Mouse (Mus musculus): Measurements from ENCODE around the gene Oscp1. TPM values are rescaled to one million over a fixed set of nuclear protein-coding genes. Genes with fewer than 3 reads are reported as not detected.

Oscp1 gene
- total and polyA plus RNA-seq, 3 experiments: 3.9 to 6.7 (median 5.0) TPM

DNA sequence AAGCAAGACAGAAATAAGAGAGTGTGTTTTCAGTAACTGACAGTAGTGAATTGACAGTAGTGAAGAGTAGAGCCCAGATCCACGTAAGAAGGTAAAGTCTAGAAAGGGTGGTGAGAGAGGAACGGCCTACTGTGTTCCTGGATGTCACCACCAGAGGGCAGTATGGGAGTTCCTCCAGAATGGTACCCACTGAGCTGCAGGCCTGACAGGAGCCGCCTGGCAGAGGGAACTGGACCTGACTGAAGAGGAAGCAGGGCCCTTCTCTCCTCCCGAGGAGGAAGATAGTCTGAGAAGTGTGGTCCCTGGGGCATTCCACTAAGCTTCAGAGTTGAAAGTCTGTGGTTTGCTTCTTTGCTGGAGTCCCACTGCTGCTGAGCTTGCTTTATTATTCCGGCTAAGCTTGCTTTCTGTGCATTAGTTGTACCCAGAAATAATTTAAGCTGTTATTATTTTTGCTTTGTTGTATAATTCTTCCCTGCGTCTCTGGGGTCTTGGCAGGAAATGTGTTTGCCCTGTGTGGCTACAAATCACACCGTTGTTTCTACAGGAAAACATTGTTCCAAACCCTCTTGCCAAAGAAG lies 27.7 kb downstream of the Oscp1 start:
- TF ChIP-seq CHD2 (IDR thresholded peaks at IDR 0.05; ENCODE audit: low read length) (no peak), TCF12 (IDR thresholded peaks at IDR 0.05; ENCODE audit: low read depth, low read length) (peak; percentile 11; the same call in 1 of the 2 replicates), MAZ (IDR thresholded peaks at IDR 0.05; ENCODE audit: low read depth, low read length) (no peak), GABPA (IDR thresholded peaks at IDR 0.05; ENCODE audit: insufficient replicate concordance, low read depth, low read length) (no peak), IRF4 (IDR thresholded peaks at IDR 0.05; ENCODE audit: low read depth, low read length) (peak; percentile 71; the same call in 1 of the 2 replicates), NELFE (IDR thresholded peaks at IDR 0.05; ENCODE audit: low read depth, low read length) (0 out of 2 replicates have a peak, but pooled peaks have one; percentile 18), USF2 (conservative IDR thresholded peaks at IDR 0.05; ENCODE audit: low read depth, low read length) (no peak), ZMIZ1 (IDR thresholded peaks at IDR 0.05; ENCODE audit: low read depth, low read length) (no peak), HCFC1 (IDR thresholded peaks at IDR 0.05; ENCODE audit: low read depth, low read length) (no peak), RCOR1 (conservative IDR thresholded peaks at IDR 0.05; ENCODE audit: low read depth, low read length) (no peak), ZC3H11A (IDR thresholded peaks at IDR 0.05; ENCODE audit: low read depth, low read length) (peak; percentile 82), SMC3 (IDR thresholded peaks at IDR 0.05; ENCODE audit: low read depth, low read length) (peak; percentile 98), MAFK (IDR thresholded peaks at IDR 0.05; ENCODE audit: insufficient replicate concordance, low read length) (peak; percentile 69), ETS1 (conservative IDR thresholded peaks at IDR 0.05; ENCODE audit: low read depth, low read length) (peak; percentile 30; the same call in 1 of the 2 replicates), POLR2A (IDR thresholded peaks at IDR 0.05; ENCODE audit: low read depth, low read length) (0 out of 2 replicates have a peak, but pooled peaks have one; percentile 21), CTCF (conservative IDR thresholded peaks at IDR 0.05 in 1 of 2, IDR thresholded peaks at IDR 0.05 in 1 of 2; ENCODE audit: low read depth in 2 of 2, low read length in 2 of 2) (peak; percentile 75 to 97), MYC (IDR thresholded peaks at IDR 0.05; ENCODE audit: low read depth, low read length) (no peak; the same call in 1 of the 2 replicates), ELF1 (IDR thresholded peaks at IDR 0.05; ENCODE audit: low read depth, low read length) (peak; percentile 61), MEF2A (IDR thresholded peaks at IDR 0.05; ENCODE audit: borderline replicate concordance, low read depth, low read length) (peak; percentile 56; the same call in 1 of the 2 replicates), UBTF (IDR thresholded peaks at IDR 0.05; ENCODE audit: low read depth, low read length) (no peak), SIN3A (IDR thresholded peaks at IDR 0.05; ENCODE audit: low read length) (peak; percentile 48; the same call in 1 of the 2 replicates), MXI1 (IDR thresholded peaks at IDR 0.05; ENCODE audit: low read depth, low read length) (peak; percentile 53; the same call in 1 of the 2 replicates), NRF1 (IDR thresholded peaks at IDR 0.05; ENCODE audit: low read depth, low read length) (no peak), BHLHE40 (IDR thresholded peaks at IDR 0.05; ENCODE audit: low read depth, low read length) (no peak), E2F4 (IDR thresholded peaks at IDR 0.05; ENCODE audit: insufficient replicate concordance, low read depth, low read length) (no peak), ZNF384 (IDR thresholded peaks at IDR 0.05; ENCODE audit: low read depth, low read length) (no peak), EP300 (IDR thresholded peaks at IDR 0.05; ENCODE audit: low read length) (peak; percentile 50), KAT2A (IDR thresholded peaks at IDR 0.05; ENCODE audit: insufficient replicate concordance, low read length) (no peak), JUN (IDR thresholded peaks at IDR 0.05; ENCODE audit: insufficient read depth, low read depth, low read length) (no peak), USF1 (IDR thresholded peaks at IDR 0.05; ENCODE audit: low read depth, low read length) (no peak), RAD21 (IDR thresholded peaks at IDR 0.05; ENCODE audit: low read depth, low read length) (peak; percentile 95)
- in situ Hi-C loops (cut with MboI; ENCODE audit: low pct_ligation_motif_present, low pct_unique_long_range_greater_than_20kb, low sequenced_read_pairs): no loop called here
- H3K4me3 ChIP-seq (replicated peaks in 1 of 3; ENCODE audit: low read depth in 2 of 3, low read length in 2 of 3, poor library complexity in 1 of 3): no peak overlapping the region
- no peaks in the 10 kb centered on the region for H3K36me3 ChIP-seq (replicated peaks in 1 of 2; ENCODE audit: control insufficient read depth in 1 of 2, insufficient read depth in 1 of 2, low read length in 1 of 2)
- peak; percentile 93 for DNase-seq (ENCODE audit: extremely low read depth)
- H3K27me3 ChIP-seq (replicated peaks): no peaks in the 10 kb centered on the region
- no peaks in the 10 kb centered on the region for H3K9me3 ChIP-seq (replicated peaks; ENCODE audit: low read length)
- no peak overlapping the region for H3K27ac ChIP-seq (ENCODE audit: insufficient read depth, low read depth)
- peaks cover 0 to 16% of the 10 kb centered on the region in 2 experiments; a peak in 2 of 4 replicates for H3K4me1 ChIP-seq (ENCODE audit: control insufficient read depth in 1 of 2, insufficient read depth in 2 of 2)
- no peak overlapping the region for H3K9ac ChIP-seq (ENCODE audit: insufficient read depth, low read depth)
- 0 out of 2 replicates have a peak overlapping the region, but pooled peaks have one; percentile 4 for H3K4me2 ChIP-seq (ENCODE audit: insufficient read depth, low read depth, poor library complexity, severe bottlenecking)
- H3K79me2 ChIP-seq (replicated peaks; ENCODE audit: control insufficient read depth, extremely low read depth, insufficient read depth, poor library complexity, severe bottlenecking): no peaks in the 10 kb centered on the region
- dilution Hi-C loops (cut with MboI; ENCODE audit: extremely low pct_ligation_motif_present, extremely low pct_unique_long_range_greater_than_20kb, low sequenced_read_pairs): no loop called here
